Mouse (Mus musculus) C2C12 (cell line): ENCODE results near the gene Ctdnep1.

ENCODE experiments used
- CEBPB ChIP-seq: IDR thresholded peaks from one replicate; pipeline ENCODE4 v1.6.1; 2011; ENCODE audit warnings: low read depth, mild to moderate bottlenecking, control low read depth, moderate library complexity
- CTCF ChIP-seq: IDR thresholded peaks from one replicate; pipeline ENCODE4 v1.5.1; 2011; ENCODE audit not compliant: control insufficient read depth, insufficient read depth, insufficient read length
- MAX ChIP-seq: IDR thresholded peaks from one replicate; pipeline ENCODE4 v1.6.1; 2011; ENCODE audit warnings: mild to moderate bottlenecking, control low read depth
- MYOG ChIP-seq: IDR thresholded peaks from one replicate; pipeline ENCODE4 v1.6.1; 2011; ENCODE audit not compliant: control insufficient read depth, insufficient read length; ENCODE audit errors: extremely low read depth
- USF1 ChIP-seq: IDR thresholded peaks from one replicate; pipeline ENCODE4 v1.6.1; 2011; ENCODE audit warnings: low read depth, mild to moderate bottlenecking, control low read depth, moderate library complexity

DNA sequence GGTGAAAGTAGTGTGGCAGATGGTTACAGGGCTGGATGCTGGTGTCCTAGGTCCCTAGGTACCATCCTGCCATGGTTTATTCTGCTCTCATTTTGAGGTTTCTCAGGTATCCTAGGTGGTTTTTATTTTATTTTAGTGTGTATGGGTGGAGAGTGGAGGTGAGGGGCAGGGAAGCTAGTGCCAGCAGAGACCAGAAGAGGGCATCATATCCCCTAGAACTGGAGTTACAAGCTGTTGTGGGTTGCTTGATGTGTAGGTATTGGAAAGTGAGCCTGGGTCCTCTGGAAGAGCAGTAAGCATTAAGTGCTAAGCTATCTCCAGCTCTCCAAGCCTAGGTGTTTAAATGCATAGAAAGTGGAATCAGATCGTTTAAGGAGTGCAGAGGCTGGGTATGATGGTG is 28.7 kb upstream of the Ctdnep1 start:
- TF ChIP-seq CTCF (no peak), MAX (no peak), USF1 (no peak), CEBPB (no peak), MYOG (no peak)
